Mouse (Mus musculus) thymus, adult 18-20 months (tissue): ENCODE results near the gene Ugt1a8.
"Not testable (repeated sequence)": the region's sequence is repeated elsewhere in the genome, so short reads cannot be mapped to it uniquely, and the experiment has no call there.

ENCODE experiments used
- DNase-seq, 2 experiments: peaks; one replicate each; pipeline ENCODE4 v3.0.0; 2022; ENCODE audit warnings: mixed read lengths in 2 of 2

Ugt1a8 gene

GRCm38 (mm10) chr1:88087513-88087912 is at the start of gene Ugt1a8:
TSS of gene Ugt1a8 (plus strand) at chr1:88087813.
- no peak for DNase-seq

DNA sequence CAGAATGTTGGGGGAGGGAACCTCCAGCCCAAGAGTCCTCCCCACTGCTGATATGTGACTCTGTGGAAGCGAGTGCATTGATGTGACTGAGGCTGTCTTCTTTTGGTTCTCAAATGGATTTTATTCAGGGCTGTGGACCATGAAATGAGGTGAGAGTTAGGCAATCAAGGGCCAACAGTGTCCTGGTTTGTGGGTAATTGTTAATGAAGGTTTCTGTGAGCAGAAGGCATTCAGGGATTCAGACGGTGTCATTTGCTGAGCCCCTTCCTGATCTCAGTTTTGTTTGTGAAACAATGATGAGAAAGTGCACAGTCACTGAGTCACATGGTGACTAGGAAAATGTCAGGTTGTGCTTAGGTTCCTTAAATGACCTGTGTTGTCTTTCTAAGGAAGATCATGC is 44.6 kb upstream of the Ugt1a8 start:
- not testable (repeated sequence) for DNase-seq

DNA sequence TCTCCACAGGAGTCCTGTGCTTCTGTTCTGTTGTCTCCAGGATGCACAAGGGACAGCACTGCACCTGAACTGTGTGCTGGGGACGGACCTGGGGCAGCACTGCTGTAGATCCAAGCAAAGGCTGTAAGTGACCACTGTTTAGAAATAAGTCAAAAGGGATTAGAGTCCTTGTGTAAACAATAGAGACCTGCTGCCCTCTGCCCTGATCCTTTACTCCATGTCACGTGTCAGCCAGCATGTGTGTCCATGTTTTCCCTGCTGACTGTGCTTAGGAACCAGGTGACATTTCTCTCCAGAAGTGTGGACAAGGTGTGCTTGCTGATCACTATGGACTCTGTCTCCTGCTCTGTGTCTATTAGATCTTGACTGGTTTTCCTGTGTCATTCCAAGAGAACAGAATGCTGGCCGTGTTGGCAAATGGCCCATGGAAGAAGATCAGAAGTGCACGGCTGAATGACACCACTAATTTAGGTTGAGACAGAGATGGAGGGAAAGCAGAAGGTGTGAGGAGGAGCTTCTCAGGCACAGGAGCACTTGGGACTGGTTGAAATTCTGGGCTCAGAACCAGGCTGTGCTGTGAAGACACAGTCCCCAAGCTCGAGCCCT is 42.7 kb upstream of the Ugt1a8 start:
- DNase-seq: not testable (repeated sequence)

- not testable (repeated sequence) for DNase-seq
Observed at GRCm38 (mm10) chr1:88047408-88047807, 40.2 kb upstream of the Ugt1a8 start.

DNA sequence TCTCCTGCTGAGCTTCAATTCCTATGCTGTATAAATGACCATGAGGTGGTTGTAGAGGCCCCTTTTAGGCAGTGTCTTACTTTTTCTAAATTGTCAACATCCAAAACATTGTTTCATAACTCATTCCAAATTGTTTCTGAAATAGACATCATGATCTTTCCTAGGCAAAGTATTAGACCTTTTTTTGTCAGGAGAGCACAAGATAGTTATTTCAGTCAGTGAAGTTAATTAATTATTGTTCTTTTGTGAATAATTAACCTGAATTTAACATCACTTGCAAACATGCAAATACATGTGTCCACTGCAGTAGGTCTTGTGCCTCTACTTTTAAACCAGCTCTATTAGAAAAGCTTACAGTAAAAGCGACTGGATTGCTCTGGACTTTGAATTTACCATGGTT is 32.5 kb upstream of the Ugt1a8 start, which contains the start of gene Ugt1a10:
Ugt1a10 (plus strand) TSS at position 301 of the 400 bp plus-strand sequence.
- DNase-seq: no peak

GRCm38 (mm10) chr1:88066472-88067102 is 21.0 kb upstream of the Ugt1a8 start:
- not testable (repeated sequence) for DNase-seq

- no peak for DNase-seq
Observed at GRCm38 (mm10) chr1:88070495-88070894, 17.1 kb upstream of the Ugt1a8 start, which contains the start of gene Ugt1a9. TSS of gene Ugt1a9 (plus strand) at chr1:88070800.

GRCm38 (mm10) chr1:88070902-88071301 is 16.7 kb upstream of the Ugt1a8 start:
- no peak for DNase-seq

DNA sequence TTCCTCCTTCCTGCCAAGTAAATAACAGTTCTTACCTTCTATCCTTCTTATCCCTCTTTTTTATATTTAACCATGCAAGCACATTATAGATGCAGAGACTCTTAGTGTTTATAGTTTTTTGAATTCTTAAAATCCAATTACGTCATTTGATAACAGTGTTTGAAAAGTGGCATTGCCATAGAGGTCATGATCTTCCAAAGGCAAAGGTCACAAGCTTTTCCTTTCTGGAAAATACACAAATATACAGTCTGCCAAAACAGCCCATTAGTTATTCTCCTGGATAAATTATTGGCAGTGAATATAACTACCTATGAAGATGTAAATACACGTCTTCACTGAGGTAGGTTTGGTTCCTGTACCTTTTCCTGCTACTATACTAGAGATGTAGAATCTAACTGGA is 13.1 kb upstream of the Ugt1a8 start:
- DNase-seq: no peak

DNA sequence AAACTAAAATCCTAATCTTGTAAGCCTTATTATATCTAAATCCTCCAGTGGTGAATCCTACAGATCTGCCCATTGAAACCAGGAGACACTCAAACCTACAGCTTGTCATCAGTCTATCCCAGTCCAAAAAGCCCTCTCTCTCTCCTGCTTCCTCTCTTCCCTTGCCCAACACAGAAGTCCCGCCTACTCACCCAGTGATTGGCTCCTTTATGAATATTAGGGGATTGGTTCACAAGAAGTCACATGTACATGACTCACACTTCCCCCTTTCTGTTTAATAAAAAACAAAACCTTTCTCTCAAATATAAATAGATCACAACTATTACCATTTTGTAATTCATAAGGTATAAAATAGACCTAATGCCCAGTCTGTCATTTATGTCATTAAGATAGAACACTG is 10.5 kb upstream of the Ugt1a8 start:
- no peak for DNase-seq

DNA sequence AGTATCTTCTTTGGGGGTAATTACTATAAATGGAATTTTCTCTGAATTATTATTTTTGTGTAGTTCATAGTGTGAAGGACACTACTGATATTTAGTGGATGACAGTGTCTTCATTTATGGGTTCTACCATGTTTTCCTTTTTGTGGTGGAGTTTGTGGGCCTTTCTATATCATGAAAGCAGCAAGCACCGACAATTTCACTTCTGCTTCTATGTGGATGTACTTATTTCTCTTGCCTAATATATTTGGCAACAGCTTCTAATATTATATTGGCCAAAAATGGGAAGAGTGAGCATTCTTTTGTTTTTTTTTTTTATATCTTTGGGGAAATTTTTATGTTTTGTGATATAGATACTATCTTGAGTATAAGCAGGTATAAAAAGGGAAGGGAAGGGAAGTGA is 5.9 kb upstream of the Ugt1a8 start:
- DNase-seq: no peak

GRCm38 (mm10) chr1:88086125-88086524 is 1.5 kb upstream of the Ugt1a8 start:
- no peak for DNase-seq

DNA sequence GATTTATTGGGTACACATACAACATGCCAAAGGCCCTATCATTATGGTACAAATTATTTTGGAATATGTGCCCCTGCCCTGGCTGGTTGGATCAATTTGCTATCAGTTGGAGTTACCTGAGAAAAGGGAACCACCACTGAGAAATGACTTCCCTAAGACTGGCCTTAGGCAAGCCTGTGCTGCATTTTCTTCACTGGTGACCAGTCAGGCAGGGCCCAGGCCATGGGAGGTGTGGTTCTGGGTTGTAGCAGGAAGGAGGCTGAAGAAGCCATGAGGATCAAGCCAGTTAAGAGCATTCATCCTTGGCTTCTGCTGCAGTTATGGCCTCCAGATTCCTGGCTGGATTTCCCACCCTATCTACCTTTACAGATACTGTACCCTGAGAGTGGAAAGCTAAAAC is 4.7 kb downstream of the Ugt1a8 start:
- no peak for DNase-seq

DNA sequence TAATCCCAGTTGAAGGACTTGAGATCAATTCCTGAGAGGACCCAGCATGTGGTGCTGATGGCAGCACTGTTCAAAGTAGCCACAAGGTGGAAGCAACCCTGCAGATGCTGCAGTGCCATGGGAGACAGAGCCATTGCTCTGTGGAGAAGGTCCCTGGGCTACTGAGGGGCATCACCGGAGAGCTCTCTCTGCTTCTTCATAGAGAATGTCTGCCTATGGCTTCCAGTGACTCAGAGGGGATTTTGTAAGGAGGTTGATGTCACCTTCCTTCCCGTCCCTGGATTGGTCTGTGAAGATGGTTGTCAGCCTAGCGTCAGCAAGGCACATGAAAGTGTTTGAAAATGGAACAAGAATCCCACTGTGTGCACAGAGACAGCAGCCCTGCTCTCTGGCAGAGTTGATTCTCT is 6.7 kb downstream of the Ugt1a8 start:
- DNase-seq: not testable (repeated sequence)

- DNase-seq: no peak
Observed at GRCm38 (mm10) chr1:88094941-88095492, 7.4 kb downstream of the Ugt1a8 start, which contains the start of gene Ugt1a7c. TSS of gene Ugt1a7c (plus strand) at chr1:88095062.

GRCm38 (mm10) chr1:88098546-88098945 is 10.9 kb downstream of the Ugt1a8 start:
- not testable (repeated sequence) for DNase-seq

- DNase-seq: not testable (repeated sequence)
Observed at GRCm38 (mm10) chr1:88099691-88100090, 12.1 kb downstream of the Ugt1a8 start.

GRCm38 (mm10) chr1:88103019-88103418 is 15.4 kb downstream of the Ugt1a8 start, which contains the start of gene Ugt1a6b:
TSS of gene Ugt1a6b (plus strand) at chr1:88103252.
- not testable (repeated sequence) for DNase-seq

DNA sequence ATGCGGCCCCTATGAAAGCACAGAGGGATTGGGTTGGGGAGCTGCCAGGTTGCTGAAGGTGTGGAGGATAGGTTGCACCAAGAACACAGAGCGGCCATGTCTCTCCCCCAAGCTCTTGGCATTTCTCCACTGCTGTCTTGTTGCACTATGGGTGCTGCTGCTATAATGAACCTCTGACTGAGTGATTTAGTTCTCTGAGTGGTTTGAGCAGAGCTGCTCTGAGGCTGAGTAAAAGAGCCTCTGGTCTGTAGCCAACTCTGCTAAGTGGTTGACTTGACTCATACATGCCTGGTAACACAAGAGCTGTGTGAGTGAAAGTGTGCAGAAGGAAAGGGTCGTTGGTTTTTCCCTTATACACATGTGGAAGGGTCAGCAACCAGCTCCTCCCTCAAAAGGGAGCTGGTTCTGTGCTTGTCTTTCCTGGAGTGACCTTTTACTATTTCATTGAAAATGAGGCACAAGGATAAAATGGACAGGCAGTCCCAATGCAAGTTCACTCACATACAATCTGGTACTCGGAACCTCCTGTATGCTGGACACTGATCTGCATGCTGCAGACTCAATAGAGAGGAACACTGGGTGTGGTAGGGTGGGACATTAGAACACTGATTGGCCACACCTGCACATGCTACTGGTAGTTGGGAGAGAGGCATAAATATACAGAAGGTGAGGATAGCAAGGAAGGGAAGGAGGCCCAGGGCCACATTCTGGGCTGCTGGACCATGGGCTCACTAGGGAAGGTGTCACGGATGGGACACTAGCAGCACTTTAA is 16.3 kb downstream of the Ugt1a8 start:
- not testable (repeated sequence) for DNase-seq

GRCm38 (mm10) chr1:88104667-88105430 is 17.2 kb downstream of the Ugt1a8 start:
- DNase-seq: no peak

DNA sequence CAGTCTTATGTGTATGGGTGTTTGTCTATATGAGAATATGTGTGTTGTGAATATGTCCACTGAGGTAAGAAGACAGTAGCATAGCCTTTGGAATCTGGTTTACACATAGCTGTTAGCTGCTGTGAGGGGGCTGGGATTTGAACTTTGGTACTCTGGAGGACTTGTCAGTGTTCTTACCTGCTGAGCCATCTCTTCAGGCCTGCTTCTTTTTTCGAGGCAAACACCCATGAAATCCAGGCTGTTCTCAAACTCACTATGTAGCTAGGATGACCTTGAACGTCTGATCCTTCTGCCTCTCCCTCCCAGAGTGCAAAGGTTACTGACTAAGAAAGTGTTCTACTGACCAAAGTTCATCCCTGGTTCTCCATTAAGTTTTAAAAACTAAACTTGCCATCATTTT is 18.0 kb downstream of the Ugt1a8 start:
- DNase-seq: no peak

- DNase-seq: not testable (repeated sequence)
Observed at GRCm38 (mm10) chr1:88109027-88109557, 21.5 kb downstream of the Ugt1a8 start.
